Mouse (Mus musculus) hematopoietic multipotent progenitor cell, adult 10-12 weeks (in vitro differentiated cells): ENCODE results near the gene Lrrc40. TPM values are rescaled to one million over a fixed set of nuclear protein-coding genes. Genes with fewer than 3 reads are reported as not detected.

ENCODE experiments used
- polyA plus RNA-seq: library from polyadenylated mRNA; stranded (reverse); fragments of >175 nt; gene quantifications from 2 replicates; pipeline ENCODE4 v1.2.3, GENCODE M21; 2012; ENCODE audit warnings: low replicate concordance

The Lrrc40 gene
- 10.3 and 11.5 TPM in 2 replicates for polyA plus RNA-seq

GRCm38 (mm10) chr3:158036329-158036988 lies at the start of gene Lrrc40, which contains the start of gene Srsf11:
Gene Lrrc40 (plus strand): TSS chr3:158036662.
Gene Srsf11 (minus strand): TSS chr3:158036639.

Other genes starting within 250 kb of the Lrrc40 start
- not detected in 2 replicates for gene Cth, start 111.6 kb upstream of the Lrrc40 start, polyA plus RNA-seq
- gene Ankrd13c, start 89.4 kb upstream of the Lrrc40 start, polyA plus RNA-seq: 30.0 and 51.7 TPM in 2 replicates
- gene Srsf11, start within 50 bp of the Lrrc40 start, polyA plus RNA-seq: 104 TPM in 2 replicates